ENCODE assay signal across 10 mouse cellular contexts in genomic region chr1:85838056-85838455, GRCm38 (mm10). TPM values are rescaled to one million over a fixed set of nuclear protein-coding genes. Genes with fewer than 3 reads are reported as not detected.
DNase-seq lines count a peak whose midpoint lies in the region; ATAC-seq and TF ChIP-seq lines count a peak whose summit lies in the region.
"Had no signal": no experiment of that assay in that cellular context is flagged by ENCODE, and none has a peak within 500 bp of the region (broad histone marks: within the 10 kb centered on the region; RNA-seq: fewer than 3 reads in every experiment).

No protein-coding gene starts in this region.

- no peak overlapping the region for H3K9ac ChIP-seq in midbrain, embryonic 15.5 days
- H3K9ac ChIP-seq: hindbrain, embryonic 12.5 days had no signal

- ATAC-seq in hematopoietic stem cell, adult 5-6 weeks (replicated peaks in 1 of 2; ENCODE audit: insufficient read depth in 1 of 2, low FRiP score in 2 of 2, low TSS enrichment in 1 of 2, low read depth in 1 of 2, poor library complexity in 2 of 2, severe bottlenecking in 2 of 2): peak; percentile 42 to 69; a peak in 2 of 4 replicates
- peak; percentile 95 for ATAC-seq in megakaryocyte, adult 5-6 weeks (ENCODE audit: poor library complexity, severe bottlenecking)
- ATAC-seq in midbrain, embryonic 15.5 days (replicated peaks): no peak

- no peak overlapping the region for H3K4me2 ChIP-seq in midbrain, embryonic 15.5 days
- H3K4me2 ChIP-seq: hindbrain, embryonic 12.5 days had no signal

- intact Hi-C loops in heart, postnatal 10 days (cut with DNase I): no loop called here

- WGBS in midbrain, embryonic 15.5 days: 82% methylated on average over 4 of the region's 4 CpGs

- H3K27ac ChIP-seq in midbrain, embryonic 15.5 days: no peak overlapping the region
- H3K27ac ChIP-seq: hindbrain, embryonic 12.5 days had no signal

- no peak for TF ChIP-seq CTCF in C2C12 (IDR thresholded peaks at IDR 0.05; ENCODE audit: control insufficient read depth, insufficient read depth, insufficient read length)

- H3K79me3 ChIP-seq in C2C12 (ENCODE audit: low read depth): peaks cover 12% of the 10 kb centered on the region

- DNase-seq in heart, adult 11 months: peak; percentile 91
- no peak for DNase-seq in heart, postnatal 10 days
- DNase-seq in spleen, postnatal 14 days (ENCODE audit: low spot score in 2 of 2): no peak
- DNase-seq in ovary, postnatal 14 days (ENCODE audit: low spot score): no peak
- DNase-seq: cerebellum, postnatal 10 days had no signal

- H3K9me3 ChIP-seq in midbrain, embryonic 15.5 days: no peaks in the 10 kb centered on the region
- H3K9me3 ChIP-seq: hindbrain, embryonic 12.5 days had no signal

- no peaks in the 10 kb centered on the region for H3K4me1 ChIP-seq in midbrain, embryonic 15.5 days
- H3K4me1 ChIP-seq: hindbrain, embryonic 12.5 days had no signal

- H3K79me2 ChIP-seq in C2C12 (ENCODE audit: control insufficient read depth, insufficient read depth): peaks cover 21% of the 10 kb centered on the region

- H3K36me3 ChIP-seq in C2C12 (ENCODE audit: control insufficient read depth, insufficient read depth): peaks cover 27% of the 10 kb centered on the region
- peaks cover 5% of the 10 kb centered on the region; the same call in 1 of the 2 replicates for H3K36me3 ChIP-seq in midbrain, embryonic 15.5 days (replicated peaks)

- H3ac ChIP-seq in C2C12 (ENCODE audit: control insufficient read depth, insufficient read length, low read depth): no peak overlapping the region

- H3K4me3 ChIP-seq in C2C12 (ENCODE audit: insufficient read depth, poor library complexity, severe bottlenecking): no peak overlapping the region
- no peak overlapping the region for H3K4me3 ChIP-seq in midbrain, embryonic 15.5 days
- H3K4me3 ChIP-seq: hindbrain, embryonic 12.5 days had no signal

- H3K27me3 ChIP-seq in C2C12 (ENCODE audit: control insufficient read depth, insufficient read depth, insufficient read length): no peaks in the 10 kb centered on the region
- no peaks in the 10 kb centered on the region for H3K27me3 ChIP-seq in midbrain, embryonic 15.5 days (replicated peaks)
- H3K27me3 ChIP-seq: hindbrain, embryonic 12.5 days had no signal

TF ChIP-seq in C2C12, 6 proteins besides CTCF, POLR2A, EP300 and RAD21:
- TF ChIP-seq USF1 (IDR thresholded peaks at IDR 0.05; ENCODE audit: low read depth): peak; percentile 78
- no peak for TF ChIP-seq MYOG (IDR thresholded peaks at IDR 0.05; ENCODE audit: control insufficient read depth, extremely low read depth, insufficient read length)
- TF ChIP-seq MYOD1 (IDR thresholded peaks at IDR 0.05; ENCODE audit: control insufficient read depth, insufficient read length, low read depth): no peak
- TF ChIP-seq FOSL1 (IDR thresholded peaks at IDR 0.05; ENCODE audit: insufficient read depth, low read length, poor library complexity, severe bottlenecking): no peak
- no peak for TF ChIP-seq CEBPB (IDR thresholded peaks at IDR 0.05; ENCODE audit: low read depth)
- TF ChIP-seq MAX (IDR thresholded peaks at IDR 0.05): no peak

RNA-seq across cellular contexts. Expression of gene Cab39, which starts 44.8 kb away (rescaled TPM):
- total RNA-seq in heart, postnatal 10 days (2021): 100 to 1,000 TPM; 106 to 108 TPM
- polyA plus RNA-seq in C2C12 (2012; fragmentation: generic; extraction: Trizol): 16.6 TPM
- total RNA-seq in hematopoietic stem cell, adult 5-6 weeks (2017): 97.1 and 112 TPM in 2 replicates
- total RNA-seq in megakaryocyte, adult 5-6 weeks (2015): 64.3 and 74.3 TPM in 2 replicates
- total RNA-seq in megakaryocyte, adult 5-6 weeks (2017): 112 and 115 TPM in 2 replicates
- 53.1 and 54.5 TPM in 2 replicates for polyA plus RNA-seq in midbrain, embryonic 15.5 days (2015; fragmentation: Nextera tagmentation; extraction: Ambion mirVana)

RNA-seq across cellular contexts. Expression of gene Itm2c, which starts 56.0 kb away (rescaled TPM):
- 100 to 1,000 TPM in 1 of 2 experiments, 10 to 100 TPM in 1; 96.4 to 109 TPM for total RNA-seq in heart, postnatal 10 days (2021)
- 60.7 TPM for polyA plus RNA-seq in C2C12 (2012; fragmentation: generic; extraction: Trizol)
- total RNA-seq in hematopoietic stem cell, adult 5-6 weeks (2017): 48.4 and 59.2 TPM in 2 replicates
- 32.8 and 32.9 TPM in 2 replicates for total RNA-seq in megakaryocyte, adult 5-6 weeks (2015)
- 77.9 and 83.6 TPM in 2 replicates for total RNA-seq in megakaryocyte, adult 5-6 weeks (2017)
- polyA plus RNA-seq in midbrain, embryonic 15.5 days (2015; fragmentation: Nextera tagmentation; extraction: Ambion mirVana): 233 and 248 TPM in 2 replicates

RNA-seq across cellular contexts. Expression of gene A630001G21Rik, which starts 59.6 kb away (rescaled TPM):
- total RNA-seq in heart, postnatal 10 days (2021): 1 to 10 TPM in 1 of 2 experiments, under 1 TPM in 1; 0.45 to 1.1 TPM
- 0.08 TPM for polyA plus RNA-seq in C2C12 (2012; fragmentation: generic; extraction: Trizol)
- total RNA-seq in hematopoietic stem cell, adult 5-6 weeks (2017): 52.6 and 57.8 TPM in 2 replicates
- total RNA-seq in megakaryocyte, adult 5-6 weeks (2015): 59.3 and 63.8 TPM in 2 replicates
- 51.5 and 56.9 TPM in 2 replicates for total RNA-seq in megakaryocyte, adult 5-6 weeks (2017)
- 0.19 and 0.56 TPM in 2 replicates for polyA plus RNA-seq in midbrain, embryonic 15.5 days (2015; fragmentation: Nextera tagmentation; extraction: Ambion mirVana)

Comparison
In these comparisons a context has a peak if more than half of its experiments do, and no peak if none do; other contexts are left out.
1. RNA of gene A630001G21Rik, which starts 59.6 kb away (total RNA-seq): 51.5 to 63.8 TPM in megakaryocyte, adult 5-6 weeks and 52.6 to 57.8 TPM in hematopoietic stem cell, adult 5-6 weeks; 0.45 to 1.1 TPM in heart, postnatal 10 days; every median in the first group is over 10 times any median in the second.